Mouse (Mus musculus): Measurements from ENCODE around the gene Dcbld1. TPM values are rescaled to one million over a fixed set of nuclear protein-coding genes. Genes with fewer than 3 reads are reported as not detected.
A peak's percentile ranks its signal among the peaks of the same experiment; 100 is the strongest.
"Not testable (repeated sequence)": the region's sequence is repeated elsewhere in the genome, so short reads cannot be mapped to it uniquely, and the experiment has no call there.

The Dcbld1 gene
- polyA plus RNA-seq, 1 experiment, result 13.3 TPM

- no peak for TF ChIP-seq POLR2A (IDR thresholded peaks at IDR 0.05; ENCODE audit: borderline replicate concordance, extremely low read depth, insufficient read depth, insufficient read length, poor library complexity, severe bottlenecking)
- no peak for TF ChIP-seq CTCF (IDR thresholded peaks at IDR 0.05; ENCODE audit: borderline replicate concordance, extremely low read depth, insufficient read depth, insufficient read length)
These were observed 35.5 kb downstream of the Dcbld1 start for GRCm38 (mm10) chr10:52268879-52269278.

GRCm38 (mm10) chr10:52271385-52271784 is 38.0 kb downstream of the Dcbld1 start:
- DNase-seq (ENCODE audit: low read depth), result no peak
- no peak for TF ChIP-seq POLR2A (IDR thresholded peaks at IDR 0.05; ENCODE audit: borderline replicate concordance, extremely low read depth, insufficient read depth, insufficient read length, poor library complexity, severe bottlenecking)
- no peak for TF ChIP-seq CTCF (IDR thresholded peaks at IDR 0.05; ENCODE audit: borderline replicate concordance, extremely low read depth, insufficient read depth, insufficient read length)

More at GRCm38 (mm10) chr10:52268879-52269278, 35.5 kb downstream of the Dcbld1 start:
- DNase-seq (ENCODE audit: low read depth), result no peak

DNA sequence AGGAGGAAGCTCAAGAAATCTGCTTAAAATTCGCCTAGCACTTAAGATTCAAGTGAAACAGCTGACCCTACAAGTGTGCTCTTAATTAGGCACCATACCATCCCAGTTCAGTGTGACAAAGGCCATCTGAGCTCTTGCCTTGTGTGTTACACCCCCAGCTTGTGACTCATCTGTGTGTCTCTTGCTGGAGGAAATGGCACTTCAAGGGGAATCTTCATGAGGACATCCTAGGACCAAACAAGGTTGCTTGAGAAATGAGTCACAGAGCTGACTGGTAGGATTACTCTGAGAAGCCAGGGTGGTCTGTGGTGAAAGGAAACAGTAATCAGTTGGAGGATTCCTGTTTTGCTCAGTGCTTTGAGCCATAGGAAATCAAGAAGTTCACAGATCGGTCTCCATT is 39.6 kb downstream of the Dcbld1 start:
- peak; percentile 33 for DNase-seq (ENCODE audit: low read depth)
- TF ChIP-seq POLR2A (IDR thresholded peaks at IDR 0.05; ENCODE audit: borderline replicate concordance, extremely low read depth, insufficient read depth, insufficient read length, poor library complexity, severe bottlenecking) (no peak), CTCF (IDR thresholded peaks at IDR 0.05; ENCODE audit: borderline replicate concordance, extremely low read depth, insufficient read depth, insufficient read length) (no peak)

DNA sequence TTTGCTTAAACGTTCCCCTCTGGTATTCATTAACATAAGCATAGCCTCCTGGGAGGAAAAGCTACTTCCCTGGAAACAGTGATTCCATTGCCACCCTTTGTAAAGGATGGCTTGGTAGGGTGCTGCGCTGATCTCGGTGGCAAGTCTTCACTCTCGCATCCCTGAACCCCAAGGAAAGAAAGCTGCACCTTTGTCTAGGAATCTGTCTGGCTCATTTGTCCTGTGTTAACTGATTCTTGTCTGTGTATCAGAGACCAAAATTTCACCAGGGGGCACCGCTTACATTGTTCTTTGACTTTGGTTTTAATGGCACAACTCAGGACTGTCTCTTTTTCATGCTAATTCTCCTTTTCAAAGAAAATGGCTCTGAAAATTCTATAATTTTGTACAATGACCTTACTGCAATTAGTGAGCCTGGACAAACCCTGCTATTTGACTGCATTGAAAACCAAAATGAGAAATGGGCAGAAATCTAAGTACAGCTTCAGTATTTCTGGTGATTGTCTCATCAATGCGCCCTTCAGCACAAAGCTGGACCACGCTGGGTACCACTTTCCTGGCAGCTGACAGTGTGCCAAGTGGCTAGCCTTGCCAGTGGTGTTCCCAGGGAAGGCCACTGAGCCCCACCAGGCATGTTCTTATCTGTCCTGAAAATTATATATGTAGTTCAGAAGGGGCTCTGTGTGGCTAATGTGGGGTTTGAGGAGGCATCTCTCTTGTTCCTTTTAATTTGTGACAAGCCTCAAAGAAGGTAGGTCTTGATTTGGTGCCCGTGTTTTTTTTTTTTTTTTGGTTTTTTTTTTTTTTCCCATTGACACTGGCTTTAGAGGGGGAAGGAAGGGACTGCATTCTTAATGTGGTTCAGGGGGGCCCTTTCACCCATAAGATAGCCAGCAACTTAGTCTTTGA is 40.8 kb downstream of the Dcbld1 start:
- TF ChIP-seq CTCF (IDR thresholded peaks at IDR 0.05; ENCODE audit: borderline replicate concordance, extremely low read depth, insufficient read depth, insufficient read length), result no peak
- TF ChIP-seq POLR2A (IDR thresholded peaks at IDR 0.05; ENCODE audit: borderline replicate concordance, extremely low read depth, insufficient read depth, insufficient read length, poor library complexity, severe bottlenecking), result no peak
- peak; percentile 89 for DNase-seq (ENCODE audit: low read depth)

DNA sequence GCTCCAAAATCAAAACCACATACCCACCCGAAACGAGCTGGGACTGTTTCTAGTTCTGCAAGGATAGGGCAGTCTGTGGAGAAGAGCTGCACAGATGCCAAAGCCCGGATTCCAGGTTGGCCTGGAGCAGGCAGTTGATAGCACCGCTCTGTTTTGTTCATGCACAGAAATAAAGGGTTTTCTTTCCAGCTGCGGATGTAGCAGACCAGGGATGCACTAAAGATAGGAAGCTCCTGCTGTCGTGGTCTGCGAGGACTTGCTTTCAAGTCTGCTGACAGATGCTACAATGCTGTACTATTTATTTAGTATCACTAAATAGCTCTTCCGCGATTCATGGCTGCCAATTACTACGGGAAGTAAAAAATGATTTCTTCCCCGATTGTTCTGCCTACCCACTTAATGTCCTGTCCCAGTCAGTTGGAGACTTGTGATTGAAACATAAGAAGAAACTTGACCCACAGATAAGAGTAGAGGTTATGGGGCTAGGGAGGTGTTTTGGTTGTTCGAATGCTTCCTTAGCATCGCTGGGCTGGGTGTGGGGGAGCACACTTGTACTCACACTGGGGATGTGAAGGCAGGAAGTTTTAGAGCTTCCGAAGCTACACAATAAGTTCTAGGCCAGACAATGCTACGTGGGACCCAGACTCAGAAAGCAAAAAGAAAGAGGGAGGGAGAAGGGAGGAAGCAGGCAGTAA is 41.6 kb downstream of the Dcbld1 start:
- TF ChIP-seq CTCF (IDR thresholded peaks at IDR 0.05; ENCODE audit: borderline replicate concordance, extremely low read depth, insufficient read depth, insufficient read length) (no peak), POLR2A (IDR thresholded peaks at IDR 0.05; ENCODE audit: borderline replicate concordance, extremely low read depth, insufficient read depth, insufficient read length, poor library complexity, severe bottlenecking) (no peak)

GRCm38 (mm10) chr10:52276579-52276978 is 43.2 kb downstream of the Dcbld1 start:
- TF ChIP-seq POLR2A (IDR thresholded peaks at IDR 0.05; ENCODE audit: borderline replicate concordance, extremely low read depth, insufficient read depth, insufficient read length, poor library complexity, severe bottlenecking) (no peak), CTCF (IDR thresholded peaks at IDR 0.05; ENCODE audit: borderline replicate concordance, extremely low read depth, insufficient read depth, insufficient read length) (no peak)

More for the DNA sequence above, 41.6 kb downstream of the Dcbld1 start:
- DNase-seq (ENCODE audit: low read depth), result peak; percentile 62

GRCm38 (mm10) chr10:52277564-52277963 is 44.1 kb downstream of the Dcbld1 start:
- DNase-seq (ENCODE audit: low read depth), result not testable (repeated sequence)

More at GRCm38 (mm10) chr10:52276579-52276978, 43.2 kb downstream of the Dcbld1 start:
- no peak for DNase-seq (ENCODE audit: low read depth)

DNA sequence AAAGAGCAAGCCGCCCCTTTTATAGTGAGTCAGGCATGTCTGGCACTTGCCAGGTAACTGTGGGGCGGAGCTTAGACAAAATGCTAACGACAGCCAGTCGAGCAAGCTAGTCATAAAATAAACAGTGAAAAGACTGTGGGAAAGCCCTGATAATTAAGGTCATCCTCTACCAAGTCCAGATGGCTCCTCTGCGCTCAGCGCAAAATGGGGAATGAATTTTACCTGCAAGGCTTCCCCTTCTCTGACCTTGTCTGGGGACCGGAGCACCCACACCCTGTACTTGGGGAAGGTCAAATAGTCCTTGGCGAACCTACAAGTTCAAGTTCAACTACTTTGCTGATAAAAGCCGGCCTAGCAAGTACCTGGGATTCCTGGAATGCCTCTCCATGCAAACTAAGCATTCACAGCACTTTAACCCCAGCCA is 44.6 kb downstream of the Dcbld1 start:
- no peak for TF ChIP-seq CTCF (IDR thresholded peaks at IDR 0.05; ENCODE audit: borderline replicate concordance, extremely low read depth, insufficient read depth, insufficient read length)
- TF ChIP-seq POLR2A (IDR thresholded peaks at IDR 0.05; ENCODE audit: borderline replicate concordance, extremely low read depth, insufficient read depth, insufficient read length, poor library complexity, severe bottlenecking), result no peak

GRCm38 (mm10) chr10:52278866-52279265 is 45.4 kb downstream of the Dcbld1 start:
- TF ChIP-seq POLR2A (IDR thresholded peaks at IDR 0.05; ENCODE audit: borderline replicate concordance, extremely low read depth, insufficient read depth, insufficient read length, poor library complexity, severe bottlenecking), result no peak
- TF ChIP-seq CTCF (IDR thresholded peaks at IDR 0.05; ENCODE audit: borderline replicate concordance, extremely low read depth, insufficient read depth, insufficient read length), result no peak

More for the DNA sequence above, 44.6 kb downstream of the Dcbld1 start:
- no peak for DNase-seq (ENCODE audit: low read depth)

GRCm38 (mm10) chr10:52279876-52280275 is 46.5 kb downstream of the Dcbld1 start:
- DNase-seq (ENCODE audit: low read depth), result no peak
- TF ChIP-seq POLR2A (IDR thresholded peaks at IDR 0.05; ENCODE audit: borderline replicate concordance, extremely low read depth, insufficient read depth, insufficient read length, poor library complexity, severe bottlenecking) (no peak), CTCF (IDR thresholded peaks at IDR 0.05; ENCODE audit: borderline replicate concordance, extremely low read depth, insufficient read depth, insufficient read length) (no peak)

More at GRCm38 (mm10) chr10:52278866-52279265, 45.4 kb downstream of the Dcbld1 start:
- DNase-seq (ENCODE audit: low read depth), result no peak

- no peak for DNase-seq (ENCODE audit: low read depth)
- TF ChIP-seq POLR2A (IDR thresholded peaks at IDR 0.05; ENCODE audit: borderline replicate concordance, extremely low read depth, insufficient read depth, insufficient read length, poor library complexity, severe bottlenecking) (no peak), CTCF (IDR thresholded peaks at IDR 0.05; ENCODE audit: borderline replicate concordance, extremely low read depth, insufficient read depth, insufficient read length) (no peak)
These were observed 47.2 kb downstream of the Dcbld1 start for GRCm38 (mm10) chr10:52280623-52281022.

All from brain, embryonic 14.5 days (tissue).